Mouse (Mus musculus) 3134 (cell line): Measurements from ENCODE around the gene Kcnab2.
A peak's percentile ranks its signal among the peaks of the same experiment; 100 is the strongest.

Experiments
- DNase-seq: peaks from one replicate; pipeline ENCODE4 v3.0.0-alpha.2; 2011; ENCODE audit warnings: low spot score; ENCODE audit not compliant: insufficient read length; ENCODE audit errors: extremely low read depth

Gene Kcnab2

DNA sequence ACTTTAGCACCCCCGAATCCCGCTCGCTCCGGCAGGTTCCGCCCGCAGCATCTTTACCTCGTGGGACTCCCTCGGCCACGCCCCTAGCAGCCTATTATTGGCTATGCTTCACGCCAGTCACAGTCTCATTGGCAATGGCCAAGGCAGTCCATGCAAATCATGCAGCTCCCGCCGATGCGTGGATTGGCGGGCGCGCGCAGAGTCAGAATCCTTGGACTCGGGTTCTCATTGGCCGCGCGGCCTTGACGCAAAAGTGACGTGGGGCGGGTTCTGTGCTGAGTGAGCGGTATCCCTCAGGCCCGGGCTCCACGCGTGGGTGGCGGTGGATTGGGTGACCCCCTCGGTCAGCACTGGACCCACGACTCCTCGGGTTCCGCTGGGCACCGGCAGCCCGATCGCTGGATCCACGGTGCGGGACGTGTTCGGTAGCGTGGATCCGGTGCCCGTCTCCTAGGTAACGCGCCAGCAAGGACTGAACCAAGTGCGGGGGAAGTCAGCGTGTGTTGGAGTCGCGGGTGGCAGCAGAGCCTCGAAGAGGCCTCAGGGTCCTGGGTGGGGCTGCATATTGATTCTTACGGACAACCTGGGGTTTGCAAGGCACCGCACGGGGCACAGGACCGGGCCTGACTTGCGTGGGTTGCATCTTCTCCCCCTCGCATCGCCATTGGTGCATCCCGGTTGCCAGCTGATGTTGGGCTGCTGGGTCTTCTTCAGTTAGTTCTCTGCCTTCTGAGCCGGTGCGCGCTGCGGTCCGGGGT, at the start of gene Kcnab2:
Gene Kcnab2, minus strand, starts transcription at position 406 of the 758 bp plus-strand sequence.
- DNase-seq, result no peak

DNA sequence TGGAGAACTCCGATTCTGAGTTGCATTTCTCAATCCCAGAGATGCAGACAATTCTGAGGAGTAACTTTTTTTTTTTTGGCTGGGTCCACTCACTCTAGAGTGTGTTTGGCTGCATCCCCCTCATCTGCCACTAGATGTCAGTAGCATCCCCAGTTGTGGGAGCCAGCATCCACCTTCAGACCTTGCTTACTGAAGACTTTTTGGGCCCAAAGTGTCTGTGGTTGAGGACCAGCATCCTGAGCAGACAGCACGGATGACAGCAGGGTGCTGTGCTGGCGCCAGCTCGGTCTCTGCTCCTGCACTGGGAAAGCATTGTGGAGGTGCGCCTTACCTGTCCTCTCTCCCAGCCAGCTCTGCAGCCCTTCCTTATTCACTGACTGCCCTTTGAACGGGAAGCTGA, 42.4 kb upstream of the Kcnab2 start:
- no peak for DNase-seq

DNA sequence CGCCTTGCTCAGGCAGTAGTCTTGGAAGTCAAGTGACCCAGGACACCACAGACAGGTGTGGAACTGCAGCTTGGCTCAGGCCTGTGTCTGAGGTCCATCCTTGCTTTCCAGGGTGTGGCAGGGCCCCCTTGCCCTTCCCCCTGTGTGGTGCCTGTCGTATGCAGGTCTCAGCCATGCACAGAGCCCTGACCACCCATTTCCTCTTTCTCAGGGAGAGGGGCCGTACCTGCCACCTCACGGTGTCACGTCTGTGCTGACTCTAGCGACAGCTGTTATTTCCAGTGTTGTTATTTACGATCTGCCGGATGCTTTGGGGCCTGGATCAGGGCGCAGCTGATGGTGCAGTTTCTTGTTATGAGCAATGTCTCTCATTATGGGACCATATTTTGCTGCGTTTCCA, 41.4 kb upstream of the Kcnab2 start:
- DNase-seq, result no peak

GRCm38 (mm10) chr4:152514884-152515283, 37.2 kb upstream of the Kcnab2 start:
- DNase-seq, result no peak

DNA sequence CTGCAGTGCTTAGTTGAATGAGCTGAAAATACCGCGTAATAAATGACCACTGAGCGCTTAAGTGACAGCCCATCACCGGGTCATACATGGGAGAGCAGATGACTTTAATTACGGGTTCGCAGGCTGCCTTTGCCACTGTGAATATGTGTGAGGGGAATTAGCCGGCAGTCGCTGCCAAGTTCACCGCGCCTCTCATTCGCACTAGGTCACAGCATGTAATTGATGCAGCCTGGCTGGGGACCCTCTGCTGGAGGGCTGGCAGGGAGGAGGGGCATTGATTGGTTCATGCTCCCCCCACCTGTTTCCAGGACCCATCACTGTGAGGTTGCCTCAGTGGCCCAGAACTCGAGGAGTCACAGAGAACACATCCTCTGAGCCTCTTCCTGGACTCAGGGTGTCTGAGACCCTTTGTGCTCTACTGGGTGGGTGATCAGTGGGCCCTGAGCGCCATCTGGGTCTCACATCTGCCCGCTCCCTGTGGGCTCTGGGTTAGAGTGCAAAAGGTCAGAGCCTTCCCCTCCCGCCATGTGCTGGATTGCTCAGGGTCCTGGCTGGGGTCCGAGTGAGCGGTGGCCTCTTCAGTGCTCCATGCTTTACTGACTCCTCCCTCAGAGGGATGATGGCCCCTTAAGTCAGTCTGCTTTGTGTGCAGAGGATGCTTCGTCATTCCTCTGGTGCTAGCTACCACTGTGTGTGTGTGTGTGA, 34.7 kb upstream of the Kcnab2 start:
- no peak for DNase-seq

- DNase-seq, result no peak
Observed at GRCm38 (mm10) chr4:152494360-152494879, 16.7 kb upstream of the Kcnab2 start.

DNA sequence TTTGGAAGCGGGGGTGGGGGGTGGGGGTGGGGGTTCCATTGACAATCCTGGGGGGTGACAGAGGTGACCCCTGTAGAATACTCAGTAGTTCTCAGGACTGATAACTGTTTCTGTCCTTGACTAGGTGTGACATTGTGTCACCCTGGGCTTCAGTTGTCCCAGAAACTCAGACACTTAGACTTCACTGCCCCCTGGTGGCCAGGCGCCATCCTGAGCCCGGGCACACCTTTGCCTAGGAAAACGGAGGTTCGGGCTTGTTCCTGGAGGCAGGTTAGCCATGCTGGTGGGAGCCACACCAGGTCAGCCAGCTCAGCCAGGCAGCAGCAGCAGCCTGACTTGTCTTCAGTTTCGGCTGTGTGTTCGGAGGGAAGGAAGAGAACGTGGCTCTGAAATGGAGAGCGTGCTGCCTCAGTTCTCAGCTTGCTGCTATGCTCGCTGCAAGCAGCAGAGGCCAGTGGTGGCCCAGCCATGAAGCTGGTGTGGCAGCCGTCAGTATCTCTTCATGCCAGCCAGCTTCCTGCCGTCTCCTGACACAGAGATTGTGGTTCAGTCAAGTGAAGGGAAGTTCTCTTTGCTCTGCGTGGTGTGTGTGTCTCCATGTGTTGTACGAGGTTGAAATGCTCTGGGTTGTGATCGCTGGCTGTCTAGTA, 13.7 kb upstream of the Kcnab2 start:
- peak; percentile 50 for DNase-seq

- no peak for DNase-seq
Observed at GRCm38 (mm10) chr4:152490311-152490710, 12.6 kb upstream of the Kcnab2 start.

GRCm38 (mm10) chr4:152488046-152488445, 10.4 kb upstream of the Kcnab2 start:
- DNase-seq, result no peak

- DNase-seq, result no peak
Observed at GRCm38 (mm10) chr4:152480426-152480825, 2.8 kb upstream of the Kcnab2 start.

DNA sequence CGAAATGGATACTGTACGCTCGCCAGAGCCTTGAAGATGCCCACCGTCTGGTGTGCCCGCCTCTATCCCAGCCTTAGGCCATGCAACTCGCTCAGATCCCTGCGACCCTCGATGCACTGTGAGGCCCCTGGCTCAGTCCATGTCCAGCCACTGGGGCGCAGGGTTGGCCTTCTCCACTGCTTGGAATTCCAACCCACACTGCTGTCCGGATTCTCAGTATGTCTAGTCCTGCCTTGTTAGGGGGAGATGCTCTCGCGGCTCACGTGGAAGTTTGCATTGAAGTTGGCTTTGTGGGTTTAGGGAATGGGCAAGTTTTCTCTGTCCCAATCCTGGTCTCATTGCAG, 525 bp upstream of the Kcnab2 start:
- DNase-seq, result no peak

GRCm38 (mm10) chr4:152477106-152477465, 585 bp downstream of the Kcnab2 start:
- no peak for DNase-seq

DNA sequence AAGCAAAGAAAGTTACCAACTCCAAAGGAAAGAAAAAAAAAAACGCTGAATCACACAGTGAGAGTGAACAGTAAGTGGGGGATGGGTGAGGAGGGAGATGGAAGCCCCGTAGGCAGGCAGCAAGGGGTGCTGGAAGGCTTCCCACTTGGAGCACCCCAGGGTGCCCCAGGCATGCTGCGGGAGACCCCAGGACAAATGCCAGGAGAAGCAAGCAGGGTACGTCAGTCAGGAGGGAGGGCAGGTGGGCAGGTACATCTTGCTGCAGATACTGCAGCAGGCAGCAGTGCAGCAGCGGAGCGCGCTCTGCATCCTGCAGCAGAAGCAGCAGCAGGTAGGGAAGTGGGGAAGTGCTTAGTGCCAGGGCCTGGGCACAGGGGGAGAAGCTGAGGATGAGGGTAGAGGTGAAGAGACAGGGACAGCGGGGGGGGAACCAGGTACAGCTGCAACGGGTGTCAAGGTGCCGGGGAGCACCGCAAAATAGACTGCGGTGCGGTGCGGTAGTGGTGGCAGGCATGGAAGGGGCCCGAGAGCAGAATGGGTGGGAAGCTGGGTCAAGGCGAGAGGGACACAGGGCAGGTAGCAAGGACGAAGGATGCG, 1.1 kb downstream of the Kcnab2 start, which contains the start of gene Nphp4:
Gene Nphp4, plus strand, starts transcription at position 280 of the 597 bp plus-strand sequence.
- no peak for DNase-seq

DNA sequence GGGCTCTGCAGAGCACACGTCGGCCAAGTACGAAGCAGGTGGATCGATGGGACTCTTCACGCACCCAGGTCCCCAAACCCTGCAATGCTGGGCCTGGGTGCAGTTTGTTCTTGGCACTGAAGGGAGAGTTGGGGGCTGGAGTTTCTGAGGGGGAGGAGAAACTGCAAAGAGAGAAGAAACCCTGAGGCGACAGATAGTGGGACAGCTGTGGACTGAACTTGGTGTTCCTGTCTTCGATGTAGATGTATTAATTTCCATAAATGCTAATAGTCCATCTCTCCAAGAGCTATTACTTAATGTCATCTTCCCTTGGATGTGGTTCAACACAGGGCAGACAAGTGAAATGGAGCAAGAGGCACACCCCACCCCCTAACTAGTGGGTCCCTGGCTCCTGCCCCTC, 1.7 kb downstream of the Kcnab2 start:
- no peak for DNase-seq

- no peak for DNase-seq
Observed at GRCm38 (mm10) chr4:152467951-152468350, 9.7 kb downstream of the Kcnab2 start.

GRCm38 (mm10) chr4:152466601-152467000, 11.1 kb downstream of the Kcnab2 start:
- DNase-seq, result no peak

DNA sequence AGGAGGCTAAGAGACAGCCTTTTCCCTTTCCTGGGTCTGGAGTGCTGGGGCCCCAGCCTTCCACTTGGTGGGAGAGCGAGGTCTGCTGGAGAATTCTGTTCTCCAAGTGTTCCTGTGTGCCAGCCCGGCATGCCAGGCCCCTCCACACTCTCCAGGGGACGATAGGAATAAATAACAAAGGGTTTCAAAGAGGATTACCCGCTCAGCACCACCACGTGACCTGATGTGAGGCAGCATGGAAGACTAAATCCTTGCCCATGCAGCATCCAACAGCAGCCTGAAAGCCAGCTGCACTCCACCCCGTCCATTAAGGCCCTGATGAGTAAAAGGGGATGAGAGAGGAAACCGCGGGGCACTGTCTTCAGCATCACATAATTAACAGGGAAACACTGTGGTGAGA, 12.6 kb downstream of the Kcnab2 start:
- DNase-seq, result no peak

GRCm38 (mm10) chr4:152463147-152463546, 14.5 kb downstream of the Kcnab2 start:
- DNase-seq, result peak; percentile 56

GRCm38 (mm10) chr4:152462516-152462915, 15.2 kb downstream of the Kcnab2 start:
- DNase-seq, result no peak

DNA sequence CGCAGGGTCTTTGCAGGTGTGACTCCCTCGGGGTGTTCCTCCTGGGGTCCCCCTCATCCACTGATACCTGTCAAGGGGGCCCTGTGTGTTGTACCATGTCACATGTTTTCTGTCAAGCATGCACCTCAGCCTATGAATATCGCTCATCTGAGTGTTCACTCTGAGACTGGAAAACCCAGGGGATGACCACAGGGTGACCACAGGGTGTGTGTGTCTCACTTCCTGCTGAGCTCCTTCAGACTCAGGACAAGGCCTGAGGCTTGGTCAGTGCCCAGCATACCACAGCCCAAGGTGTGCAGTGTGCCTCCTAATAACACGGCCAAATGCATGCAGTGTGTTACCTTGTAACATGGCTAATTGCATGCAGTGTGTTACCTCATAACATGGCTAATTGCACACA, 20.0 kb downstream of the Kcnab2 start:
- peak; percentile 25 for DNase-seq

- DNase-seq, result no peak
Observed at GRCm38 (mm10) chr4:152456609-152457008, 21.1 kb downstream of the Kcnab2 start.
